Mouse (Mus musculus) intestine, embryonic 14.5 days (tissue): ENCODE data around the gene Pxylp1. TPM values are rescaled to one million over a fixed set of nuclear protein-coding genes. Genes with fewer than 3 reads are reported as not detected.

Experiments
- ATAC-seq: fragments of 200-750 bp; cut with Nextera tagmentation; replicated peaks from 2 replicates; pipeline ENCODE4 v1.8.0; 2017; ENCODE audit warnings: low read depth, moderate number of reproducible peaks, moderate TSS enrichment, moderate library complexity; ENCODE audit not compliant: low FRiP score, low TSS enrichment
- DNase-seq: peaks from one replicate; pipeline ENCODE4 v3.0.0-alpha.2; 2018; ENCODE audit warnings: low spot score
- H3K27ac ChIP-seq: fragments of 300-500 bp; sonication (generic); 2 replicates; pipeline ENCODE4 v1.5.1; 2014; ENCODE audit warnings: low read depth, mild to moderate bottlenecking, control low read depth
- H3K27me3 ChIP-seq: fragments of 300-500 bp; sonication (generic); replicated peaks from 2 replicates; pipeline ENCODE4 v1.6.1; 2014; ENCODE audit warnings: low read length, control low read depth; ENCODE audit not compliant: control insufficient read depth, insufficient read depth
- H3K36me3 ChIP-seq: fragments of 300-500 bp; sonication (generic); 2 replicates; pipeline ENCODE4 v1.6.1; 2014; ENCODE audit warnings: low read length, control low read depth; ENCODE audit not compliant: control insufficient read depth, insufficient read depth
- H3K4me1 ChIP-seq: fragments of 300-500 bp; sonication (generic); replicated peaks from 2 replicates; pipeline ENCODE4 v1.6.1; 2014; ENCODE audit warnings: low read length, control low read depth, mixed read lengths; ENCODE audit not compliant: control insufficient read depth, insufficient read depth
- H3K4me2 ChIP-seq: fragments of 300-500 bp; sonication (generic); 2 replicates; pipeline ENCODE4 v1.6.1; 2014; ENCODE audit warnings: low read length
- H3K4me3 ChIP-seq: fragments of 300-500 bp; sonication (generic); 2 replicates; pipeline ENCODE4 v1.5.1; 2014; ENCODE audit warnings: low read depth, low read length, control low read depth, mixed read lengths
- H3K9ac ChIP-seq: fragments of 300-500 bp; sonication (generic); 2 replicates; pipeline ENCODE4 v1.6.1; 2014; ENCODE audit warnings: mild to moderate bottlenecking, low read length
- H3K9me3 ChIP-seq: fragments of 300-500 bp; sonication (generic); 2 replicates; pipeline ENCODE4 v1.6.1; 2016; ENCODE audit warnings: low read length, control low read depth; ENCODE audit not compliant: control insufficient read depth
- WGBS: fragments of 180-500 bp; shearing (Covaris S2); extraction: QIAGEN DNeasy Blood & Tissue Kit; methylation state at CpG from one replicate; pipeline ENCODE4 v1.1.7; 2014; 5-methylcytosine and 5-hydroxymethylcytosine counted together
- polyA plus RNA-seq: library from polyadenylated mRNA; unstranded; fragments of >200 nt; fragmentation: Nextera tagmentation; extraction: Ambion mirVana; gene quantifications from 2 replicates; pipeline ENCODE4 v1.2.1, GENCODE M21; 2014

Pxylp1 gene
- polyA plus RNA-seq, 1 experiment from 2014 or later, result 56.2 TPM

DNA sequence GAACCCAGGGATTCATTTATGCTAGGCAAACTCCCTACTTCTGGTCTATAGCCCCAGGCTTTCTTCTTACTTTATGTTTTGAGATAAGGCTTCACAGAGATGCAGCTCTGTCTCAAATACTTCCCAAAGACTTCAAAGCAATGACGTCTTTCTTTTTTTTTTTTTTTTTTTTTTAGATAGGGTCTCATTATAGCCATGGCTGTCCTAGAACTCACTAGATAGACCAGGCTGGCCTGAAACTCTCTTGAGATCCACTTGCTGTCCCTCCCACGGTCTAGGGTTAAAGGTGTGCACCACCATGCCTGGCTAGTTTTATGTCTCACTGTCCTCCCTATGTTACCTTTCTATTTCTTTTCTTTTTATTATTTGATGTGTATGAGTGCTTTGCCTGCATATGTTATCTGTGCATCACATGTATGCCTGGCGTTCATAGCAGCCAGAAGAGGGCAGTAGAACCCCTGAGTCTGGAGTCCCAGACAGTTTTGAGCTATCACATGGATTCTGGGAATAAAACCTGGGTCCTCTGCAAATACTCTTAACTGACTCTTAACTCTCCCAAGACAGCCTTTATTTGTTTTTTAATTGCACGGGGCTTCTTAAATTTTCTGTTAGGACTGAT lies 102.0 kb downstream of the Pxylp1 start:
- H3K27me3 ChIP-seq, result no peaks in the 10 kb centered on the region
- no peak overlapping the region for H3K4me2 ChIP-seq
- no peak overlapping the region for H3K27ac ChIP-seq
- H3K9me3 ChIP-seq, result no peaks in the 10 kb centered on the region
- no peaks in the 10 kb centered on the region for H3K36me3 ChIP-seq
- DNase-seq, result no peak
- H3K4me1 ChIP-seq, result peaks cover 9% of the 10 kb centered on the region
- no peak for ATAC-seq
- H3K9ac ChIP-seq, result no peak overlapping the region
- WGBS, result 46% methylated on average over 4 of the region's 4 CpGs
- no peak overlapping the region for H3K4me3 ChIP-seq

- Histone ChIP-seq H3K9me3 (no peaks in the 10 kb centered on the region), H3K4me3 (no peak overlapping the region), H3K36me3 (no peaks in the 10 kb centered on the region), H3K27ac (no peak overlapping the region), H3K27me3 (no peaks in the 10 kb centered on the region), H3K9ac (no peak overlapping the region), H3K4me2 (no peak overlapping the region), H3K4me1 (peaks cover 9% of the 10 kb centered on the region)
- ATAC-seq (no peak), DNase-seq (no peak)
- 74% methylated on average over 3 of the region's 3 CpGs for WGBS
Observed at GRCm38 (mm10) chr9:96789906-96790305, 102.6 kb downstream of the Pxylp1 start.

DNA sequence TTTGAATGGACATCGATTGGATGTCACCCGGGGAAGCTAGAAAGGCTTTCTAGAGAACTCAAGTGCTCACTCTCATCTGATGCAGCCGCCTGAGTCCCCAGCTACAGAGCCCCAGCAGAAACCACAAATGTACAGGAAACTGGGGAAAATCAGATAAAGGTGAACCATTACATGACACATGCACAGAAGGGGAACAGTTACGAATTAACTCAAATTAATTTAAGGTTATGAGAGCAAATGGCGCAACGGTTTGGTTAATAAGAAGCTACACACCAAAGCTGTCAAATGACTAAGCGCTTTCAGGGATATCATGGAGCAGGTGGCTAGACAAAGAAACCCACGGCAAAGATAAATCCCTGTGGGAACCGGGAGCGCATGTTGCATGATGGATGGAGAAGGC lies 104.7 kb downstream of the Pxylp1 start:
- no peaks in the 10 kb centered on the region for H3K27me3 ChIP-seq
- no peak for DNase-seq
- H3K4me2 ChIP-seq, result no peak overlapping the region
- H3K4me1 ChIP-seq, result peaks cover 12% of the 10 kb centered on the region
- no peak for ATAC-seq
- H3K36me3 ChIP-seq, result no peaks in the 10 kb centered on the region
- no peak overlapping the region for H3K27ac ChIP-seq
- H3K9ac ChIP-seq, result no peak overlapping the region
- H3K9me3 ChIP-seq, result no peaks in the 10 kb centered on the region
- no peak overlapping the region for H3K4me3 ChIP-seq
- 86% methylated on average over 10 of the region's 10 CpGs for WGBS

DNA sequence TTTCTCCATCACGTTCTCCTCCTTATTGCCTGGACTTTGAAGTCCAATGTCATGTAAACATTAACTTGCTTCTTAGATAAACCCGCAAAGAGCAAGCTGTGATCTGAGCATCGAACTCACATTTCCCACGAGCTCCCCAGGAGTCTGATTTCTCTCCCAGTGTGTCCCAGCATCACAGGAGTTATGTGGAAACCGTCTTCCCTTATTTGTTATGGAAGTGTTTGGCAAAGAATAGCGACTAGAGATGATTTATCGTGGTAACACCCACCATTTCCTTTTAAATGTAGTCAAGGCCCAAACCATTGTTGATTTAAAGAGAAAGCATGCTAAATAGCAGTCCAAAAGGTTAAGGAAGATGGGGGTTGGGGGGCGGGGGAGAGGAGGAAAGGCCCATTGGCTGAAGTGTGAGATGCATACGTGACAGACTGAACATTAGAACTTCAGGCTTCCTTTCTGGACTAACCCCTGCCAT lies 106.6 kb downstream of the Pxylp1 start:
- no peak overlapping the region for H3K27ac ChIP-seq
- ATAC-seq, result no peak; the same call in 1 of the 2 replicates
- no peak overlapping the region for H3K4me3 ChIP-seq
- no peaks in the 10 kb centered on the region for H3K27me3 ChIP-seq
- WGBS, result 14% methylated on average over 9 of the region's 9 CpGs
- H3K9me3 ChIP-seq, result no peaks in the 10 kb centered on the region
- no peak overlapping the region for H3K9ac ChIP-seq
- DNase-seq, result peak; percentile 63
- peaks cover 12% of the 10 kb centered on the region for H3K4me1 ChIP-seq
- H3K4me2 ChIP-seq, result no peak overlapping the region
- no peaks in the 10 kb centered on the region for H3K36me3 ChIP-seq

- no peak overlapping the region for H3K9ac ChIP-seq
- no peak overlapping the region for H3K4me2 ChIP-seq
- DNase-seq (no peak), ATAC-seq (no peak)
- H3K27ac ChIP-seq, result no peak overlapping the region
- peaks cover 12% of the 10 kb centered on the region for H3K4me1 ChIP-seq
- H3K36me3 ChIP-seq, result no peaks in the 10 kb centered on the region
- H3K9me3 ChIP-seq, result no peaks in the 10 kb centered on the region
- no peaks in the 10 kb centered on the region for H3K27me3 ChIP-seq
- H3K4me3 ChIP-seq, result no peak overlapping the region
- WGBS, result 73% methylated on average over 3 of the region's 3 CpGs
Observed at GRCm38 (mm10) chr9:96785187-96785586, 107.3 kb downstream of the Pxylp1 start.

DNA sequence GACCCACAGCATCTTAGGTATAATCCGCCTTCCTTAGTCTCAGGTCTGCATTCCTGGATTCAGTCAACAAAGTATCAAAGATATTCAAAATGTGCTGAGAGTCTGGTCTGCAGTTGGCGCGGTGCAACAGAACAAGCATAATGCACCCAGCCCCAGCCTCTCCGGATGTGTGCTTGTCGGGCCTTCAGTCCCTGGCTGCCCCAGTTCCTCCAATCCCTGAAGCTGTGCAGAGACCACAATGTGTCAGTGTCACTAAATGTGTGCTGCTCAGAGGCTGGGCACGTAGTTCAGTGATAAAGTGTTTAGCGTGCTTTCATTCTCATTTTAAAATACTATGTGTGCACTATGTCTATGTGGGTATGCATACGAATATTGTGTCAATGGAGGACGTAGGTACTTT lies 108.8 kb downstream of the Pxylp1 start:
- 79% methylated on average over 9 of the region's 9 CpGs for WGBS
- Histone ChIP-seq H3K27ac (no peak overlapping the region), H3K4me3 (no peak overlapping the region), H3K9ac (no peak overlapping the region), H3K9me3 (no peaks in the 10 kb centered on the region), H3K4me2 (no peak overlapping the region), H3K36me3 (no peaks in the 10 kb centered on the region), H3K27me3 (no peaks in the 10 kb centered on the region), H3K4me1 (peaks cover 12% of the 10 kb centered on the region)
- no peak for ATAC-seq
- DNase-seq, result no peak

GRCm38 (mm10) chr9:96783258-96783657 lies 109.2 kb downstream of the Pxylp1 start:
- ATAC-seq (no peak), DNase-seq (no peak)
- Histone ChIP-seq H3K36me3 (no peaks in the 10 kb centered on the region), H3K9ac (no peak overlapping the region), H3K27me3 (no peaks in the 10 kb centered on the region), H3K4me3 (no peak overlapping the region), H3K27ac (no peak overlapping the region), H3K4me2 (no peak overlapping the region), H3K4me1 (peaks cover 12% of the 10 kb centered on the region), H3K9me3 (no peaks in the 10 kb centered on the region)
- WGBS, result 49% methylated on average over 5 of the region's 5 CpGs

DNA sequence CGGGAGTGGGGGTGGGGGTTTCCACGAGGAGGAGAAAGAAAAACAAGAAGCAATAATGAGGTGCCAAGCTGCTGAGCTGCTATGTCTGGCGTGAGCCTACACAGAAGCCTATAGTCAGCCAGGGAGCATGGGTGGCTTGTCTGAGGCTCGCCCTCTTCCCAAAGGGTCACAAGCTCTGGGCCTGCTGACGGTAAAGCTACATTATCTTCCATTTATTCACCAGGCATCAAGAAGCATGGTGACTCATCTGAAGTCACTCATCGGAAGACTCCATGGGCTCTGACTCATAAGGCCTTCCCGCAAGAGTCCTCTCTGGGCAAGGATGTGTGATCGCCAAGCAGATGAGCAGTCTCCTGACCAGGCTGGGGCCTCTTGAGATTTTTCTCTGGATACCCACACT lies 110.4 kb downstream of the Pxylp1 start:
- ATAC-seq, result no peak
- Histone ChIP-seq H3K36me3 (no peaks in the 10 kb centered on the region), H3K9ac (no peak overlapping the region), H3K27ac (no peak overlapping the region), H3K4me1 (peaks cover 12% of the 10 kb centered on the region), H3K4me2 (no peak overlapping the region), H3K27me3 (no peaks in the 10 kb centered on the region), H3K4me3 (no peak overlapping the region), H3K9me3 (no peaks in the 10 kb centered on the region)
- DNase-seq, result no peak
- 80% methylated on average over 8 of the region's 8 CpGs for WGBS
